Comparison of ENCODE assay signal across 13 mouse cellular contexts in genomic region chr9:78096376-78096775, GRCm38 (mm10). TPM values are rescaled to one million over a fixed set of nuclear protein-coding genes. Genes with fewer than 3 reads are reported as not detected.
DNase-seq lines count a peak whose midpoint lies in the region; ATAC-seq and TF ChIP-seq lines count a peak whose summit lies in the region.
"Had no signal": no experiment of that assay in that cellular context is flagged by ENCODE, and none has a peak within 500 bp of the region (broad histone marks: within the 10 kb centered on the region; RNA-seq: fewer than 3 reads in every experiment).

No protein-coding gene starts in this region.

- H3K4me1 ChIP-seq in kidney, postnatal 0 days (replicated peaks; ENCODE audit: insufficient read depth, low read length), result no peaks in the 10 kb centered on the region
- H3K4me1 ChIP-seq in kidney, embryonic 16.5 days (ENCODE audit: insufficient read depth, low read length), result no peaks in the 10 kb centered on the region
- H3K4me1 ChIP-seq in ES-Bruce4 (ENCODE audit: control insufficient read depth, insufficient read depth, low read length), result no peaks in the 10 kb centered on the region
- H3K4me1 ChIP-seq in liver, embryonic 14.5 days (replicated peaks; ENCODE audit: control insufficient read depth in 2 of 2, insufficient read depth in 2 of 2, low read length in 1 of 2), result no peaks in the 10 kb centered on the region; a peak in 1 of 4 replicates
- no peaks in the 10 kb centered on the region for H3K4me1 ChIP-seq in forebrain, embryonic 15.5 days
- H3K4me1 ChIP-seq in midbrain, embryonic 14.5 days (ENCODE audit: control insufficient read depth, insufficient read depth, low read length), result no peaks in the 10 kb centered on the region
- H3K4me1 ChIP-seq: embryonic facial prominence, embryonic 13.5 days had no signal

- peaks cover 47% of the 10 kb centered on the region for H3K36me3 ChIP-seq in kidney, postnatal 0 days (ENCODE audit: insufficient read depth, low read length)
- H3K36me3 ChIP-seq in kidney, embryonic 16.5 days (ENCODE audit: insufficient read depth, low read length), result peaks cover 64% of the 10 kb centered on the region
- peaks cover 10% of the 10 kb centered on the region; the same call in 1 of the 2 replicates for H3K36me3 ChIP-seq in ES-Bruce4 (ENCODE audit: control insufficient read depth, insufficient read depth, low read length, poor library complexity, severe bottlenecking)
- peaks cover 91% of the 10 kb centered on the region for H3K36me3 ChIP-seq in liver, embryonic 14.5 days (replicated peaks; ENCODE audit: control insufficient read depth, insufficient read depth, low read depth)
- H3K36me3 ChIP-seq in forebrain, embryonic 15.5 days, result peaks cover 63% of the 10 kb centered on the region
- peaks cover 76% of the 10 kb centered on the region for H3K36me3 ChIP-seq in midbrain, embryonic 14.5 days (ENCODE audit: control insufficient read depth, insufficient read depth, low read length)

- over 99% methylated on average over 5 of the region's 6 CpGs for WGBS in kidney, postnatal 0 days
- WGBS in kidney, embryonic 16.5 days, result 97% methylated on average over 5 of the region's 6 CpGs
- WGBS in liver, embryonic 14.5 days (ENCODE audit: insufficient replicate concordance), result 85% methylated on average over 6 of the region's 6 CpGs
- 96% methylated on average over 6 of the region's 6 CpGs for WGBS in forebrain, embryonic 15.5 days
- WGBS in midbrain, embryonic 14.5 days, result 96% methylated on average over 6 of the region's 6 CpGs

- TF ChIP-seq CTCF in kidney, postnatal 0 days (IDR thresholded peaks at IDR 0.05; ENCODE audit: low read depth), result peak; percentile 48; the same call in 1 of the 2 replicates
- TF ChIP-seq CTCF in ES-Bruce4 (IDR thresholded peaks at IDR 0.05; ENCODE audit: low read depth, low read length), result peak; percentile 37
- peak; percentile 65 for TF ChIP-seq CTCF in liver, embryonic 14.5 days (IDR thresholded peaks at IDR 0.05; ENCODE audit: low read depth)

- H3K4me3 ChIP-seq in kidney, postnatal 0 days (replicated peaks; ENCODE audit: low read depth, low read length), result no peak overlapping the region
- H3K4me3 ChIP-seq in kidney, embryonic 16.5 days (ENCODE audit: low read length), result no peak overlapping the region
- no peak overlapping the region for H3K4me3 ChIP-seq in ES-Bruce4 (ENCODE audit: low read depth, low read length)
- no peak overlapping the region for H3K4me3 ChIP-seq in liver, embryonic 14.5 days (ENCODE audit: insufficient read depth in 1 of 2, low read depth in 2 of 2, low read length in 2 of 2)
- H3K4me3 ChIP-seq in forebrain, embryonic 15.5 days, result no peak overlapping the region
- H3K4me3 ChIP-seq in midbrain, embryonic 14.5 days (replicated peaks; ENCODE audit: low read depth, low read length), result no peak overlapping the region
- H3K4me3 ChIP-seq: embryonic facial prominence, embryonic 13.5 days had no signal

- H3K9ac ChIP-seq in kidney, postnatal 0 days (ENCODE audit: low read depth, low read length), result no peak overlapping the region
- H3K9ac ChIP-seq in kidney, embryonic 16.5 days (replicated peaks; ENCODE audit: low read length), result no peak overlapping the region
- no peak overlapping the region for H3K9ac ChIP-seq in ES-Bruce4 (ENCODE audit: low read depth, poor library complexity, severe bottlenecking)
- no peak overlapping the region for H3K9ac ChIP-seq in liver, embryonic 14.5 days (replicated peaks)
- H3K9ac ChIP-seq in forebrain, embryonic 15.5 days (replicated peaks), result no peak overlapping the region
- H3K9ac ChIP-seq in midbrain, embryonic 14.5 days (replicated peaks; ENCODE audit: low read length), result no peak overlapping the region
- H3K9ac ChIP-seq: embryonic facial prominence, embryonic 13.5 days had no signal

- no peak for ATAC-seq in kidney, postnatal 0 days (replicated peaks; ENCODE audit: low FRiP score, low read depth)
- no peak for ATAC-seq in kidney, embryonic 16.5 days (ENCODE audit: low FRiP score, low TSS enrichment)
- no peak for ATAC-seq in liver, embryonic 14.5 days (ENCODE audit: insufficient read depth)
- no peak for ATAC-seq in forebrain, embryonic 15.5 days (replicated peaks)
- no peak for ATAC-seq in midbrain, embryonic 14.5 days (ENCODE audit: low FRiP score, low TSS enrichment)

- no peak for TF ChIP-seq POLR2A in ES-Bruce4 (IDR thresholded peaks at IDR 0.05; ENCODE audit: insufficient read depth, low read length)

- no peak for TF ChIP-seq EP300 in ES-Bruce4 (IDR thresholded peaks at IDR 0.05; ENCODE audit: insufficient read depth, low read depth, low read length)
- TF ChIP-seq EP300 in liver, embryonic 14.5 days (IDR thresholded peaks at IDR 0.05; ENCODE audit: low read depth), result no peak

- DNase-seq in kidney, postnatal 0 days (ENCODE audit: low spot score), result no peak
- DNase-seq in 416B (ENCODE audit: low read depth), result peak; percentile 48
- DNase-seq in liver, embryonic 14.5 days (ENCODE audit: low read depth in 3 of 3, low spot score in 3 of 3), result no peak
- DNase-seq in midbrain, embryonic 14.5 days, result no peak
- DNase-seq: cerebellum, adult 11 months; kidney, adult 8-10 months; retina, postnatal 1 day had no signal

- H3K27ac ChIP-seq in kidney, postnatal 0 days, result no peak overlapping the region
- H3K27ac ChIP-seq in kidney, embryonic 16.5 days (ENCODE audit: low read length), result no peak overlapping the region
- H3K27ac ChIP-seq in ES-Bruce4 (ENCODE audit: insufficient read depth, low read length), result no peak overlapping the region
- H3K27ac ChIP-seq in liver, embryonic 14.5 days, result no peak overlapping the region
- H3K27ac ChIP-seq in forebrain, embryonic 15.5 days (replicated peaks), result no peak overlapping the region
- H3K27ac ChIP-seq in midbrain, embryonic 14.5 days (replicated peaks; ENCODE audit: low read depth, low read length), result no peak overlapping the region
- H3K27ac ChIP-seq: embryonic facial prominence, embryonic 13.5 days had no signal

- no peaks in the 10 kb centered on the region for H3K9me3 ChIP-seq in kidney, postnatal 0 days (replicated peaks; ENCODE audit: low read length)
- peaks cover 4% of the 10 kb centered on the region; the same call in 1 of the 2 replicates for H3K9me3 ChIP-seq in kidney, embryonic 16.5 days (ENCODE audit: low read length)
- H3K9me3 ChIP-seq in ES-Bruce4 (replicated peaks; ENCODE audit: control insufficient read depth, insufficient read depth, low read length, poor library complexity, severe bottlenecking), result no peaks in the 10 kb centered on the region; the same call in none of the 2 replicates
- H3K9me3 ChIP-seq in liver, embryonic 14.5 days (ENCODE audit: control insufficient read depth, low read length), result peaks cover 7% of the 10 kb centered on the region
- no peaks in the 10 kb centered on the region for H3K9me3 ChIP-seq in forebrain, embryonic 15.5 days
- H3K9me3 ChIP-seq in midbrain, embryonic 14.5 days (ENCODE audit: control insufficient read depth, low read length), result no peaks in the 10 kb centered on the region
- H3K9me3 ChIP-seq: embryonic facial prominence, embryonic 13.5 days had no signal

- H3K27me3 ChIP-seq in kidney, postnatal 0 days (ENCODE audit: insufficient read depth, low read length), result no peaks in the 10 kb centered on the region
- H3K27me3 ChIP-seq in kidney, embryonic 16.5 days (ENCODE audit: insufficient read depth, low read length), result no peaks in the 10 kb centered on the region
- no peaks in the 10 kb centered on the region for H3K27me3 ChIP-seq in ES-Bruce4 (ENCODE audit: control insufficient read depth, insufficient read depth, low read length, poor library complexity, severe bottlenecking)
- H3K27me3 ChIP-seq in liver, embryonic 14.5 days (ENCODE audit: control insufficient read depth, insufficient read depth, low read length), result no peaks in the 10 kb centered on the region
- H3K27me3 ChIP-seq in forebrain, embryonic 15.5 days, result no peaks in the 10 kb centered on the region
- no peaks in the 10 kb centered on the region for H3K27me3 ChIP-seq in midbrain, embryonic 14.5 days (ENCODE audit: control insufficient read depth, insufficient read depth, low read length)
- H3K27me3 ChIP-seq: embryonic facial prominence, embryonic 13.5 days had no signal

- no peak overlapping the region for H3K4me2 ChIP-seq in kidney, postnatal 0 days (ENCODE audit: low read length)
- no peak overlapping the region for H3K4me2 ChIP-seq in kidney, embryonic 16.5 days (replicated peaks; ENCODE audit: low read depth, low read length)
- no peak overlapping the region for H3K4me2 ChIP-seq in liver, embryonic 14.5 days (ENCODE audit: low read depth)
- H3K4me2 ChIP-seq in forebrain, embryonic 15.5 days (replicated peaks), result no peak overlapping the region
- no peak overlapping the region for H3K4me2 ChIP-seq in midbrain, embryonic 14.5 days (ENCODE audit: low read length)
- H3K4me2 ChIP-seq: embryonic facial prominence, embryonic 13.5 days had no signal

RNA-seq across cellular contexts. Expression of gene Fbxo9, which starts 12.5 kb away (rescaled TPM):
- polyA plus RNA-seq in kidney, postnatal 0 days (2015; fragmentation: Nextera tagmentation; extraction: Ambion mirVana), result 49.9 and 50.3 TPM in 2 replicates
- polyA plus RNA-seq in kidney, embryonic 16.5 days (2015; fragmentation: Nextera tagmentation; extraction: Ambion mirVana), result 44.3 and 45.2 TPM in 2 replicates
- polyA plus RNA-seq in ES-Bruce4 (2011; ENCODE audit: insufficient read depth, insufficient read length, low read depth, missing spikeins), result 16.4 and 19.1 TPM in 2 replicates
- polyA plus RNA-seq in liver, embryonic 14.5 days (2012; rRNA removed), result 47.3 and 78.1 TPM in 2 replicates
- 68.1 and 80.0 TPM in 2 replicates for polyA plus RNA-seq in liver, embryonic 14.5 days (2014; fragmentation: Nextera tagmentation; extraction: Ambion mirVana)
- 51.4 and 54.3 TPM in 2 replicates for polyA plus RNA-seq in forebrain, embryonic 15.5 days (2015; fragmentation: Nextera tagmentation; extraction: Ambion mirVana)
- 66.6 and 71.2 TPM in 2 replicates for polyA plus RNA-seq in midbrain, embryonic 14.5 days (2014; fragmentation: Nextera tagmentation; extraction: Ambion mirVana)

RNA-seq across cellular contexts. Expression of gene Ick, which starts 12.6 kb away (rescaled TPM):
- polyA plus RNA-seq in kidney, postnatal 0 days (2015; fragmentation: Nextera tagmentation; extraction: Ambion mirVana), result 21.9 and 22.8 TPM in 2 replicates
- 21.7 and 24.5 TPM in 2 replicates for polyA plus RNA-seq in kidney, embryonic 16.5 days (2015; fragmentation: Nextera tagmentation; extraction: Ambion mirVana)
- polyA plus RNA-seq in ES-Bruce4 (2011; ENCODE audit: insufficient read depth, insufficient read length, low read depth, missing spikeins), result 17.1 and 17.5 TPM in 2 replicates
- polyA plus RNA-seq in liver, embryonic 14.5 days (2012; rRNA removed), result 3.0 and 3.6 TPM in 2 replicates
- 3.7 and 4.7 TPM in 2 replicates for polyA plus RNA-seq in liver, embryonic 14.5 days (2014; fragmentation: Nextera tagmentation; extraction: Ambion mirVana)
- 37.5 and 39.8 TPM in 2 replicates for polyA plus RNA-seq in forebrain, embryonic 15.5 days (2015; fragmentation: Nextera tagmentation; extraction: Ambion mirVana)
- 41.3 and 46.2 TPM in 2 replicates for polyA plus RNA-seq in midbrain, embryonic 14.5 days (2014; fragmentation: Nextera tagmentation; extraction: Ambion mirVana)

RNA-seq across cellular contexts. Expression of gene Gcm1, which starts 44.7 kb away (rescaled TPM):
- polyA plus RNA-seq in kidney, postnatal 0 days (2015; fragmentation: Nextera tagmentation; extraction: Ambion mirVana), result 1.3 and 2.1 TPM in 2 replicates
- 1.1 and 1.2 TPM in 2 replicates for polyA plus RNA-seq in kidney, embryonic 16.5 days (2015; fragmentation: Nextera tagmentation; extraction: Ambion mirVana)
- 1.3 and 1.7 TPM in 2 replicates for polyA plus RNA-seq in ES-Bruce4 (2011; ENCODE audit: insufficient read depth, insufficient read length, low read depth, missing spikeins)
- polyA plus RNA-seq in liver, embryonic 14.5 days (2012; rRNA removed), result not detected in 2 replicates
- not detected in 2 replicates for polyA plus RNA-seq in liver, embryonic 14.5 days (2014; fragmentation: Nextera tagmentation; extraction: Ambion mirVana)
- not detected in 2 replicates for polyA plus RNA-seq in forebrain, embryonic 15.5 days (2015; fragmentation: Nextera tagmentation; extraction: Ambion mirVana)
- polyA plus RNA-seq in midbrain, embryonic 14.5 days (2014; fragmentation: Nextera tagmentation; extraction: Ambion mirVana), result not detected in 2 replicates
- polyA plus RNA-seq: liver, embryonic 16.5 days; stomach, embryonic 16.5 days had no signal
